Mouse (Mus musculus) natural killer cell, adult 2 months (primary cell): ENCODE data around the gene Slc4a1.

Experiments
- DNase-seq, 2 experiments: peaks; one replicate each; pipeline ENCODE4 v3.0.0; 2022; ENCODE audit warnings: low spot score in 2 of 2

Slc4a1 gene

GRCm38 (mm10) chr11:102375196-102376173, 9.5 kb upstream of the Slc4a1 start:
- no peak for DNase-seq

DNA sequence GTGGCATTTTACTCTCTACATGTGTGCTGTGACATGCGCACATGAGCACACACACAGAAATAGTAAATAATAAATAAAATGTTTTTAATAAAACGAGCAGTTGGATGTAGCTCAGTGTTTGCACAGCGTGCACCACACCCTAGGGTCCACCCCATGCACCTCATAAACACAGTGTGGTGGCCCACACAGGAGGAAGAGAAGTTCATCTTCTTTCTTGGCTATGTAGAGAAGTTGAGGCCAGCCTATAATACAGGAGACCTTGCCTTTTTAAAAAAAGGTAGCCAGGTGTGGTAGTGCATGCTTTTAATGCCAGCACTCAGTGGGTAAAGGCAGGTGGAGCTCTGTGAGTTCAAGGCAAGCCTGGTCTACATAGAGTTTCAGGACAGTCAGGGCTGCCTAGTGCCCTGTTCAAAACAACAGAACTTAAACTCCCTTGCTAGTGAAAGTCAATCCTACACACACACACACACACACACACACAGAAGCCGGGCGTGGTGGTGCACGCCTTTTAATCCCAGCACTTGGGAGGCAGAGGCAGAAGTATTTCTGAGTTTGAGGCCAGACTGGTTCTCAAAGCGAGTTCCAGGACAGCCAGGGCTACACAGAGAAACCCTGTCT, 8.2 kb upstream of the Slc4a1 start:
- DNase-seq = no peak

DNA sequence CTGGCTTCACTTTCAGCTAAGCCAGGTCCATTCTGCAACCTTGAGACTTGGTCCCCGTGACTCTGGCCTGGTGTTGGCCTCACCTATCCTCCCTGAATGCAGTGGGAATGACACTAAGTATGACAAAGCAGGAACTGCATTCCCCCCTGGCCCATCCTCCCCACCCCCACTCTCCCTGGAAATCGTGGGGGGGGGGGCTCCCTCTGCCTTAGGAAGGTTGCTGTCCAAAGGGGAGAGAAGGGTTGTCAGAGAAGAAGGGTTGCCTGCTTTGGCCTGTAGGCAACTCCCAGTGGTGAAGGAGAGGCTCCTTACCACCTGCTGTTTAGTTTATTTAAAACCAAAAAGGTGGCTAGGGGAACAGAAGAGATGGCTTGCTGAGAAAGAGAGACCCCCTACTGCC, 7.6 kb upstream of the Slc4a1 start:
- DNase-seq = no peak

GRCm38 (mm10) chr11:102372936-102373335, 6.9 kb upstream of the Slc4a1 start:
- DNase-seq = no peak

DNA sequence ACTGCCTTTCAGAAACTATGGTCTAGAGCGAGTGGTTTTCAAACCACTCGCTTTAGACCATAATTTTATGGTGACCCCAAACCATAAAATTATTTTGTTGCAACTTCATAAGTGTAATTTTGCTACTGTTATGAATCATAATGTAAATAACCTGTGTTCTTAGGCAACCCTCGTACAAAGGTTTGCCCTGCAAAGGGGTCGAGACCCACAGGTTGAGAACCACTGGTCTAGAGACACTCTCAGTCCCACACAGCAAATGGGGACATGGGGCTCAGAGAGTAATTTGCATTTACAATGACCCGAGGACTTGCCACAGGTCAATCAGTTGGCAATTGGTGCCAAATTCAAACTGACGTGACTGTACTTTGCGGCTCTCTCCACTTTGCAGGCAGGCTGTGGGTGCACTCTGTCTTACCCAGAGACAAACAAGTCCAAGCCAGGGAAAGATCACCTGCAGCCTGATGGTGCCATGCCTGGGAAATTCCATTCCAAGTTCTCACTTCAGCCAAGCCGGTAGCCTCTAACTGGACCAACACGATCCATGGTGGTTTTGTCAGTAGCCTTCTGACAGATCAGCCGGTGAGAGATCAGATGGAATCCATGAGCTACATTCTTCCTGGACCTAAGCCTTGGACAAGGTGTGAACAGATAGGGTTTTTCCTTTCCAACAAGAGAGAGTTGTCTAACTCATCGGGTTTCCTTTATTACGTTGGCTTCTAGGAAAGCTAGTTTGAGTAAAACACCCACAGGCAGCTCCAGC, 6.1 kb upstream of the Slc4a1 start:
- DNase-seq = no peak

GRCm38 (mm10) chr11:102370285-102370684, 4.3 kb upstream of the Slc4a1 start:
- DNase-seq = no peak

GRCm38 (mm10) chr11:102369263-102369662, 3.3 kb upstream of the Slc4a1 start:
- no peak for DNase-seq

DNA sequence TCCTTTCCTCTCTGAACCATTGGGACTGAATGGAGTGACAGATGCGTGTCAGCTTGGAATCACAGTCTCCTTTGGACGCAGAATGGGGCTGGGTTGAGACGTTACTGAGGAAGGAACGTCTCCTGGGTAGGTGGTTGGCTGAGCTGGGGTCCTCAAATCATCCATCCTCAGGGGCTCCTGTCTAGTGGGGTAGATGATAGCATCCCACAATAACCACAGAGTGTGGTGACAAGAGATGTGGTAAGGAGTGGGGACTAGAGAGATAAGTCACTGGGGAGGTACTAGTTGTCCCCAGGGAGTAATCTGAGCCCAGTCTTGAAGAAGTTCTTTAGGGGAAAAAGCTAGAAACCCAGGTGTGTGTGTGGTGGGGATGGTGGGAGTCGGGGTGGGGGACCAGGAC, 2.3 kb upstream of the Slc4a1 start:
- no peak for DNase-seq

GRCm38 (mm10) chr11:102367504-102368280, 1.7 kb upstream of the Slc4a1 start:
- no peak for DNase-seq

DNA sequence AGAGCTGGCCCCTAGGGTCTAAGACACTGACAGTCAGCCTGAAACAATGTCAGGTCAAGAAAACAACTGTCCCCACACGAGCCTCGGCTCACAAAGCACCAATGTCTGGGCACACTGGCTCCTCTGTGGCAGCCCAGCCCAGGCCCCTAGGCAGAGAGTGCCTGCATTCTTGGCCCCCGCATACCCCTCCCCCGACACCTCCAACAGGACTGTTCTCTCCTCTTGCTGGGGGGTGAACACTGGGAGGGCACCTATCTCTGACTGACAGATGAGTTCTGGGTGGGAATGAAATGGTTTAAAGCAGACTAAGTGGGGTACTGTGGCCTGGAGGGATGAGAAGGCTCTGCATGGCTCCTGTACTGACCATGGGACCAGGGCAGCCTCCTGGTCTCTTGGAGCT, 304 bp downstream of the Slc4a1 start:
- DNase-seq = no peak

DNA sequence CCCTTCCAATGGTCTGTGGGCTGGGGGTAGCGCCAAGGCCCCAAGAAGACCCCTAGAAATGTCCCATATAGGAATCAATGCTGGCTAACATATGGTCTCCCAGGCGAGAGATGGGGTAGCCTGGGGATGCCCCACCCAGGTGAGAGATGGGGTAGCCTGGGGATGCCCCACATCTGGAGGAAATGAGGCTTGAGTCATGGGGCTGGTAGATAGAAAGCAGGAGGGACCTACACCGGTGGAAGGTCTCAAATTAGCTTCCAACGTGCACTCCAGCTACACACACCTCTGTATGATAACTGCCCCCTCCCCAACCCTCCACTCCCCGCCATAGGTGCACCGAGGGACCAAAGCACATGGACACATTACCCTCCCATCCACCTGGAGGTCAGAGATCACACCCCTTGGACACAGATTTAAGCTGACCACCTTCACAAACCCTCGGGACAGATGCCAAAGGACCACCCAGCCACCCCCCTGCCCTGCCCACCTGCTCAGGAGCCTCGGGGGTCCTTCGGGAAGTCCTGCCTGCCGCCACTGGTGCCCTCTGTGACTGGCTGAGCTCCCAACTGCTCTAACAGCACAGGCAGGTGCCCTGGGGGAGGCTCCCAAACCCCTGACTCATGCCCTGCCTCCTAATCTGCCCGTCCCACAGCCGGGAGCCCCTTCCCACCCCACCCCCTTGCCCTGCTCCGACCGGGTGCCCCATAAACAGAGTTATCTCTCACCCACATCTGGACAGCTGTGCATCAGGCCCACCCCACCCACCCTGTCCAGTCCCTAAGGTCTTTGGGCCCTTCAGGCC, 1.2 kb downstream of the Slc4a1 start:
- DNase-seq = no peak

- no peak for DNase-seq
Observed at GRCm38 (mm10) chr11:102363623-102364022, 2.4 kb downstream of the Slc4a1 start.

GRCm38 (mm10) chr11:102361776-102362495, 4.1 kb downstream of the Slc4a1 start:
- no peak for DNase-seq

DNA sequence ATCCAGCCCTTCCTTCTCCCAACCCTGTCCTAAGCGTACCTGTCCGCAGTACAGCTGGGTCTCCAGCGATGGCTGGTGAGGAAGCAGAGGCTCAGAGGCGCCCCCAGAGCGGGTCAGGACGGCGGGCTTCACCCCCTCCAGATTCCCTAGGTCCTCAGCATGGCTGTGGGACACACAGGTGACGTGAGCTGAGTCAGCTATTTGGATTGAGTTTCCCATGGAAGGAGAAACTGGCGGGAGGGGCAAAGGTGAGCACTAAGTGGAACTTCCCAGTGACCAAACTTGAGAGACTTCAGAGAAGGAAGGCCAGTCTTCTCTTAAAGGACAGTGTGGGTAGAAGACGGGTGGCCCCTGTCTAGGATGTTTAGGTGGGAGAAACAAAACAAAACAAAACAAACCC, 7.6 kb downstream of the Slc4a1 start:
- no peak for DNase-seq

- no peak for DNase-seq
Observed at GRCm38 (mm10) chr11:102356636-102357350, 9.2 kb downstream of the Slc4a1 start.

- DNase-seq = no peak
Observed at GRCm38 (mm10) chr11:102356190-102356589, 9.8 kb downstream of the Slc4a1 start.

DNA sequence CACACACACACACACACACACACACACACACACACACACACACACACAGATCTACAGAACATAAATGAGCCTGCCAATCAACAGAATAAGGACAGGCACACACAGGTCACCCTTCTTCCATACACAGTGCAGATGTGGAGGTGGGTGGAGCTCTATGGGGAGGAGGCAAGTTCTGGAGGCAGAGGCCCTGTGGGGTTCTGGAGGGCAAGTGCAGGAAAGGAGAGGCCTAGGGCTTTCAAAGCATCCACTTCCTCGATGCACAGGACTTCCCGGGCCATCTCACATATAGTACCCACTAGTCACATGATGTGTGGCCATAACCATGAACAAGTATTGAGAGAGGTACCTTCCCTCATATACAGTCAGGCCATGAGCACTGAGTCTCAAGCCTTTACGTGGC, 10.5 kb downstream of the Slc4a1 start:
- DNase-seq = no peak

DNA sequence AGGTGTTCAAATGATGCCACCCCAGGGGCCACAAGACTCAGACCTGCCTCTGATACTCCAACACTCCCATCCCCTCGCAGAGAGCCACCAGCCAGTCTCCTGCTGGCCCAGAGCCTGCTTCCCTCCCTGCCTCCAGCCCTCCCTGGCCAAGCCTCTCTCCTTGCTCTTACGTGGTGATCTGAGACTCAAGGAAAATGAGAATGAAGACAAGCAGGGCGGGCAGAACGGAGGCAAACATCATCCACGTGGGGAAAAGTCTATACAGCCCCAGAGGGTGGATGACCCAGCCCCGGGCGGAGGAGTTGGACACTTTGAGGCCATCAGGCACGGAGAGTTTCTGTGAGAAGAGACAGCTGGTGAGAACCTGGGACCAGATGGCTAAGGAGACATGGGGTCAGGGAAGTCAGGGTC, 13.0 kb downstream of the Slc4a1 start:
- DNase-seq = no peak

GRCm38 (mm10) chr11:102352378-102352777, 13.6 kb downstream of the Slc4a1 start:
- DNase-seq = no peak
